Mouse (Mus musculus): ENCODE data around the gene Dnajb13.

- no peak for TF ChIP-seq CTCF (IDR thresholded peaks at IDR 0.05 in 2 of 3, conservative IDR thresholded peaks at IDR 0.05 in 1 of 3; ENCODE audit: control insufficient read depth in 1 of 3, insufficient read depth in 1 of 3, low read depth in 2 of 3, low read length in 3 of 3, poor library complexity in 1 of 3, severe bottlenecking in 1 of 3)
- TF ChIP-seq POLR2AphosphoS5 (IDR thresholded peaks at IDR 0.05; ENCODE audit: borderline replicate concordance, low read depth, low read length), result no peak
- TF ChIP-seq POLR2A (IDR thresholded peaks at IDR 0.05; ENCODE audit: control insufficient read depth in 1 of 2, insufficient read depth in 1 of 2, low read depth in 1 of 2, low read length in 2 of 2, poor library complexity in 1 of 2), result no peak
- no peak for TF ChIP-seq TBP (IDR thresholded peaks at IDR 0.05; ENCODE audit: low read depth, low read length)
- no peak for TF ChIP-seq MAFK (IDR thresholded peaks at IDR 0.05; ENCODE audit: borderline replicate concordance, low read depth, low read length)
- TF ChIP-seq HCFC1 (IDR thresholded peaks at IDR 0.05; ENCODE audit: low read depth, low read length), result no peak
- no peak for TF ChIP-seq USF2 (IDR thresholded peaks at IDR 0.05; ENCODE audit: borderline replicate concordance in 1 of 2, insufficient read depth in 1 of 2, low read depth in 1 of 2, low read length in 2 of 2)
- TF ChIP-seq TAL1 (IDR thresholded peaks at IDR 0.05; ENCODE audit: low read length), result no peak
- no peak for TF ChIP-seq ZC3H11A (IDR thresholded peaks at IDR 0.05; ENCODE audit: low read depth, low read length)
- no peak for TF ChIP-seq EP300 (IDR thresholded peaks at IDR 0.05; ENCODE audit: low read depth in 1 of 2, low read length in 2 of 2)
- no peak for TF ChIP-seq USF1 (IDR thresholded peaks at IDR 0.05; ENCODE audit: low read depth, low read length)
Measured at GRCm38 (mm10) chr7:100496791-100497190, 18.0 kb downstream of the Dnajb13 start.

Data from MEL (cell line).